Mouse (Mus musculus) mouse trophoblast stem cell (cell line): ENCODE results near the gene Gm20388.

Source experiments
- in situ Hi-C, 2 experiments: fragments of 300-500 bp; cut with MseI, MboI; formaldehyde crosslinking; loops; 2 replicates in 1 of 2; 3 replicates in 1 of 2; pipeline ENCODE4 v1.15.1; 2025

Gm20388 gene

DNA sequence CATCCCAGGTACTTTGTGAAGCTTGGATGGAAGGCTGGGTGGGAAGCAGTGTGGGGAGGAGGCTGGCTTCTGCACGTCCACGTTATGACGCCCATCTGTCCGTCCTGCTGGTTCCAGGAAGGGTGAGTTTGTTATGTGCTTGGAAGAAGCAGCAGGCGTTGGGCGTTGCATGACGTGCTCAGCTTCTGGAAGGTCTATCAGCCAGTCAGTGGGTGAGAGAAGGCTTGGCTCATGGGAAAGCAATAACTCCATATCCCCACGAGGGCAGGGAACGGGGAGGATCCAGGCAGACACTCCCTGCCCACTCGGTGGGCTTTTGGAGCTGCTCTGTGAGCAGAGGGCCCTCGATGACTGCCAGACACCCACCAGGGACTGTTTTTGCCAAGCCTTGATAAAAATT, 2158.6 kb downstream of the Gm20388 start:
- in situ Hi-C loops = no loop called here

DNA sequence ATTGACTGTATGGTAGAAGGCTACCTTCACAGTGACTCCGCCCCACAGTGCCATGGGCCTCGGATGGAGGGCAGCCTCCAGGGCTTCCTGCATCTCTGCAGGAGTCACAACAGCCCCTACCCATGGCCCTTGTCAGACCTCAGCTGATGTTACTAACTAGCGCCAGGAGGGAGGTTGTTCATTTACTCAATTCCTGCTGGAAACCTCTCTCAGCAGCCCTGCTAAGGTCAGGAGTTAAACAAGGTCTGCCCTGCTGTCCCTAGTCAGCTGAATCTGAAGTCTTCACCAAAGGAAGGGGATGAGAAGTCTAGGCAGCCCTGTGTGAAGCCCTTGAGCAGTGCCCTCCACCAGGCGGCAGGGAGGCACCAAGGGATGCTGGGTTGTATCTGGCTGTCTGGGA, 2160.6 kb downstream of the Gm20388 start:
- in situ Hi-C loops = no loop called here

DNA sequence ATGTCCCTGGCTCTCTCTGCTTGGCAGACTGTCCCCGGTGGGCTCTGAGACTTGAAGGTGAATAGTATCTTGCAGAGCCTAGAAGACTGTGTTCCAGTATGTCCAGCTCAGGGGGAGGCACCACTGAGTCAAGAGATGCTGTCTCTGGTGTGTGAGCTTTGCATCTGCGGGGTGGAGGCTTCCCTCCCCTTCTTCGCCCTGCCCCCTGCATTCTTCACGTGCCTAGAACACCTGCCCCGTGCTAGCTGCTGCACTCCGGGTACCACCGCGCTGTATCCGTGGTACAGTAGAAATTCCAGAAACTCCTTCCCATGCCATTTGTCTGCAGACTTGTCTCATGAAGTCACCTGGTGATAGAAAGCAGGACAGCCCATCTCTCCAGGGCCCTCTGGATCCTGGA, 2163.3 kb downstream of the Gm20388 start:
- in situ Hi-C loops = no loop called here

DNA sequence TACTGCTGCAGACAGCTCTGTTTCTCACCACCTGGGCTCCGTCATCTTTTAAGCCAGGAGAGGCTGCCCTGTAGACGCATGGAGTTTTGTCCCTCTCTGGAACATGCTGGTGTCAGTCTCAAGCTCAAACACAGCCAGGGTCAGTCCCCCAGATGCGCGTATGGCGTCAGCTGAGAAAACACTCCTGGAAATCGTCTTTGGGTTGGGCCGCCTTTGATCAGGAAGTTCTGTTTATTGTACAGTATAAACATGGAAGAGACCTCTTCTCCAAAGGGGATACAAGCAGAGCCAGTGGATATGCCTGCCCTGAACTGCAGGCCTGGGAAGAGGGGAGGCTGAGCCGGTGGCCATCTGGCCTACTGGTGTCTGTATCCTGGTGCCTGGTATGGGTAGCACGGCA, 2163.8 kb downstream of the Gm20388 start:
- in situ Hi-C loops = no loop called here

DNA sequence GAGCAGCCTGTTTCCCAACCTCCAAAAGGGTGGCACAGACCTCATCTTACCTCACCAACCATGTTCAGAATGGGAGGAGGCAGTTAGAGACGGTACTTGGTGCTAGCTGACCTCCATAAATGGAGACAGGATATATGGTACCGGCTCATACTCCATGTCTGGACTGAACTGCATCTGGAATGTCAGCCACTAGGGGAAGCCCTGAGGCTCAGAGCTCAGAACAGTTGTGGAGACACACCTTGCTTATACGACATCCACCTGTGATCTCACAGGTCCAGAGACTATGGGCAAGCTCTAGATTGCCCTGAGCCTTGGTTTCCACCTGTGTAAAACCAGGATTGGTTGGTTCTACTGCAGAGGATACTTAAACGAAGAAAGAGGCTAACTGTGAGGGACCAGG, 2164.3 kb downstream of the Gm20388 start:
- in situ Hi-C loops = no loop called here

DNA sequence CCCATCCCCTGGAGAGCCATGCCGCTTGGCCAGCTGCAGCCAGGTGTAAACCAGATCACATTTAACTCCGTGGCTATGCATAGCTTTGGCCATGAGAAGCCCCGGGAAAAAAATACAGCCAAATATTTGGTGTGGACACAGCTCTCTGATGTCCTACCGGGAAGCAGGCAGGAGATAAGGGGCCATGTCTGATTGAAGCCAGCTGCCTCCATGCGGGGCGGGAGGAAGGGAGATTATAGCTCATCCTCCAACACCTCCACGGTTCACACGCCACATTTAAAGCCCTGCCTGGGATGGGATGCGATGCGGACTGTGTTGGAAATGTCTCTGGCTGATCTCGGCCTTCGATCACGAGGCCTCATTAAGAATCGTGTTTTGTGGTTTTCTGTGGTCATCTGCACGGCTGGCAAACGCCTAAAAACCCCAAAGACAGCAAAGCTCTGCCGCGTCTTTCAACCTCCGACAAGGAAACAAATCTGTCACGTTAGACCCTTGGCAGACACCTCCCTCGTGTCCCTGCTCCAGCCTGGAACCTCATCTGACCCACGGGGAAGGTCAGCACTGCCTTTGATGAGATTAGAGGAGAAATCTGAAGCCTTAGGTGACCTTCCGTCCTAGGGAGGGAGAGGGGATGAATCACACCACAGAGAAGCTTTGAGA, 2165.7 kb downstream of the Gm20388 start:
- in situ Hi-C loops = no loop called here

DNA sequence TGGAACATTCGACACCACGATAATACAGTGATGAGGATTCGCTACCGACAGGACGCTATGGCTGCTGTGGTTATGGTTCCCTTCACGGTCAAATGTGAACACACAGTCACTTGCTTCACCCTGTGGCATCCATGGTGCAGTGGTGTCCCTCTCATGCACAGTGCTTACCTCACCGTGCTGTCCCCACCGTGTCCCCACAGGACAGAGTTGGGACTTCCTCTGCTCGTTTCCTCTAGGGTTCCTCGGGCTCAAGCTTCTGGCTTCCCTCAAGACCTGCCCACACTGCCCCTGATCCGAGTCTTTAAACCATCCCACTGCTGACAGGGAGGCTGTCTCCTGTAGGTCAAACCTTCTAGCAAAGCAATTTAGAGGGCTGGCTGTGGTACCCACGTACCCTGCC, 2167.7 kb downstream of the Gm20388 start:
- in situ Hi-C loops = no loop called here

DNA sequence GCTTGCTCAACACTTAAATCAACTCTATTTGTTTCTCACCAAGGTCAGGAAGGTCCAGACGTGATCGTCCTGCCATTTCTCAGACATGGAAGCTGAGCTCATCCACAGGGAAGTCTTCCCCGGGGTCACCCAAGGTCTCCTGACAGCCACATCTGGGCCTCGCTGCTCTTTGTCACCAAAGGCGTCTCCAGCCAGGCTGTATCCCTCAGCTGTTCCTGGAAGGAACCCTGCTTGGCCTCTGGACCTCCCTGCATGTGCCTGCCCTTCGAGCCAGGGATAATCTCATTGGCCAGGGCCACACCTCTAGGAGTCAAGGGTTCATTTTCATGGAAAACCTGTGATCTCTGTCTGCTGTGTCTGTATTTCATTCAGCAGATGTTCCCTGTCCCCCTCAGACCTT, 2168.5 kb downstream of the Gm20388 start:
- in situ Hi-C loops = no loop called here

DNA sequence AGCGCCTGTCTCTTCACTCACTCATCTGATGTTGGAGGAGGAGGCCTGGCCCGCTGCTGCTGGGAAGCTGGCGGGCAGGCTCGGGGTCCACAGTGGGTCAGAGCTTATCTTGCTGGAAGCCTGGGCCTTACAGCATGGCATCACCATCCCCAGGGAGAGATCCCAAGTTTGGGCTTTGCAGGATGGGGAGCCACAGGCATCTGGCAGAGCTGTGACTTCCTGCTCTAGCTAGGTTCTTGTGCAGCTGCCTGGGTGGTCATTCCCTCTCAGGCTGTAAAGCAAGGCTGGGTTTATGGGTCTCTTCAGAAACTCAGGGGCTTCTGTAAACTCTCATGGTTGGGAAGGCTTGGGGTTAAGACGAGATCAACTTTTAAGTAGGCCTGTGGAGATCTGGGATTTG, 2169.7 kb downstream of the Gm20388 start:
- in situ Hi-C loops = no loop called here

DNA sequence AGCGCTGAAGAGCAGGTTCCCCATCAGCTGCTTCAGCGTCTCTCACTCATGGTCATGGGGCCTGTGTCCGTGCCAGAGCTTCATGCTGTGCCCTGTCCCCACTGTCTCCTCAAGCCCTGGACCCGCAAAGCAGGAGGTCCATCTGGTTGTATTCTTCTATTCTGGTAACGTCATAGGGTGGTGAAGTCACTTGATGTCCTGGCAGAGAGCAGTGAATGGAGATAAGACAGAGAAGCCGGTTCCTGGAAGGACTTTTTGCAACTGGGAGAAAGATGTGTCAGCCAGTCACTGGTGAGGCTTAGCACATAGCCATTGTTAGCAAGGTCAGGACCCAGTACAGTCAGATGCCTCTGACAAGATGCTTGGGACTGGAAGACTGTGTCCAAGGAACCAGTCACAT, 2172.8 kb downstream of the Gm20388 start:
- in situ Hi-C loops = no loop called here

DNA sequence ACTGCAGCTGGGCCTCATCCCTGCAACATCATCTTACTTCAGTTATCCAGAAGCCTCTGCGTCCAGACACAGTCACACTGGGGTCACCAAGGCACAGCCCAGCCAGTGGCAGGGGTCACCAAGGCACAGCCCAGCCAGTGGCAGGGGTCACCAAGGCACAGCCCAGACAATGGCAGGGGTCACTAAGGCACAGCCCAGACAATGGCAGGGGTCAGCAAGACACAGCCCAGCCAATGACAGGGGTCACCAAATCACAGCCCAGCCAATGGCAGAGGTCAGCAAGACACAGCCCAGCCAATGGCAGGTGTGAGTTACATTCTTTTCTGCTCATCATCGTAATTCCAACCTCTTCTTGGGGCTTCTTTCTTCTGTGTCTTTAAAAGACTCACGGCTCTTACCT, 2173.5 kb downstream of the Gm20388 start:
- in situ Hi-C loops = no loop called here

DNA sequence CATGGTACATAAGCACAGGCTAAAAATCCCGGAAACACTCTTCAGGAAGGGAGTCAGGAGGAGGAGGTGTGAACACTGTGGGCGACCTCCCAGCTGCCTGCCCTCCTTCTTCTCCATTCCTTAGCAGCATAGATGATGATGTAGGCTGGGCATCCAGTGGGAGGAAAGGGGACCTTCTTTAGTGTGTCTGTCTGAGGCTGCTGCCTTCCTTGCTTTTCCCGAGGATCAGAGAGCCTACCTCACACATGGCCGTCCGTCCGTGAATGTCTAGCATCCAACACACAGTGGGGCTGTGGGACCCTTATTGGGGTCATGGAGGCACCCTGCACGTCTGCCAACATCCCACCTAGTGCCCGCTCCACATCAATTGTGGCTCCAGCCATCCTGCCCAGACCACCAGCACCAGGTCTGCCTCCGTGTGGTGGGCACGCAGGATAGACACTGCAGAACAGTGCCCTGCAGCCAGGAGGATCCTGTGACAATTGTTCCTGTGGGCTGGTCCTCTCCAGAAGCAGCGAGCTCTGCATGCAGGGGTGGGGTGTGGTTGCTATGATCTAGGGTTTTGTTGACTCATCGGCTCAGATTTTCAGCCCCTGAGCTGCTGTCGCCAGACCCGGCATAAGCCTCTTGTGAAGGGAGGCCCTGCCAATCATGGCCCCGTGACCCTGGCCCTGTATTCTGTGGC, 2174.2 kb downstream of the Gm20388 start:
- in situ Hi-C loops = no loop called here

DNA sequence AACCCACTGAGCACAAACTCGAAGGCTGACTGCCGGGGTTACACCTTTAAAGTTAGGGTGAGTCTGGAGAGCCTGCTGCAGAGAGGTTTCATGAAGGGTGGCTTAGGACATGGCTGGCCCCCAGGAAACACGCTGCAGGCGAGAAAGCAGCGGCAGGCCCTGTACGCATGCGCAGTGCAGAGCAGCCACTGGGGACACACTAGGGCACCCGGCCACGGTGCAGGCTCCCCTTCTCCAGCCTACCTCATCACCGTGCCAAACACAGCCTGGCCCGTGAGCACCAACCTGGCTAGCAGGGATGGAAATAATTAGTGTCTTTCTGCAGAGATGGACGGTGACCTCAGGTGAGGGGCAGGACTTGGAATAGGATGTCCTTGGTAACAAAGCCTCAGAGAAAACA, 2175.4 kb downstream of the Gm20388 start:
- in situ Hi-C loops = no loop called here

DNA sequence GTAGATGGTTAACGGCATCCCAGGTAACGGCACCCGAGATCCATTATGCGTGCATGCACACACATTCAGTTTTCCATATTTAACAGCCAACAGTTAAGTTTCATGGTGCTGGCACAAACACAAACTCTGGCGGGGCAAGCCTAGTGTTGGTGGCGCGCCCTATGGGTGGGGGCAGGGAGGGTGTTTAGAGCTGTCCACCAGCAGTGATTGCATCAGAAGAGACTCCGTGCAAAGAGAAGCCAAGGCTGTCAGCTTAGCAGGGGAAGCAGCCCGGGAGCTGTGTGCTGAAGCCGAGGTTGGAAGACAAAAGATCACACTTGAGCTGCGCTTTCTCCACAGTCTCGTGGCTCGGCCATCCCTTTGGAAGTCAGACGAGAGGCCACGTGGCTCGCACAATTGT, 2178.0 kb downstream of the Gm20388 start:
- in situ Hi-C loops = no loop called here

DNA sequence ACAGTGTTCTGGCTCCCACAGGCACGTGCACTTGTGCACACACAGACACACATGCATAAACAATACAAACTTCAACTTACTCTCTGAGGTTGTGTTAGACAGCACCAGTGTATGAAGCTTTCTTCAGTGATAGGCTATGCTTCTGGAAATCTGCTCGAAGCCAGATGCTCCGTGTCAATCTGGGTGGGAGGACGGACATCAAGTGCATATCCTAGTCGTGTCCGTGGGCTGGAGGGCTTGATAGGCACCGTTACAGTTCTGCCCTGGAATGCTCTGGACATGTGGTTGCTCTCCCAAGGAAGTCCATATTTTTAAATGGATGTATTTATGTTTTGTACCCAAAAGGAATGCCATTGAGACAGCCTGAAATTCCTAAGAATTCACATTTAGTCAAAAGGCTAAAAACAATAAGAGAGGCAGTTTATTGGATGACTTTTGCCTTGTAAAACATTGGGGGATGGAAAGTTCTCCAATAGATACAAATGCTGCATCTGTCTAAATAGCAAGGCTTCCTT, 2178.6 kb downstream of the Gm20388 start:
- in situ Hi-C loops = no loop called here

DNA sequence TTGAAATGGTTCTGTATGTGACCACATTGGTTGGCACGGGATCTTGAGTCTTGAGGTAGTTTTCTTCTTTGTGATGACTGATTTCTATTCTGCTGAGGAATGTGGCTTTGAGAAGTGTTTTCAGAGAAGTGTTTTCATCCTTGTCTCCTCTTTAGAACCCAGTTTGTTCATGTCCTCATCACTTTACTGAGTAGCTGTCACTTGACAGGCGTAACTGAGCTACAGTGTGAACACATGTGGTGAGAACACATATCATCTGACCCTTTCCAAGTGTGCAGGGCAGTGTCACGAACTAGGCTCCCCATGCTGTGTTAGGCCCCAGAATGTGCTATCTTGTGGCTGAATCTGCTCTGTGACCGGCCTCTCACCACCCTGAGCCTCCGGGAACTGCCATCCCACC, 2181.8 kb downstream of the Gm20388 start:
- in situ Hi-C loops = no loop called here

DNA sequence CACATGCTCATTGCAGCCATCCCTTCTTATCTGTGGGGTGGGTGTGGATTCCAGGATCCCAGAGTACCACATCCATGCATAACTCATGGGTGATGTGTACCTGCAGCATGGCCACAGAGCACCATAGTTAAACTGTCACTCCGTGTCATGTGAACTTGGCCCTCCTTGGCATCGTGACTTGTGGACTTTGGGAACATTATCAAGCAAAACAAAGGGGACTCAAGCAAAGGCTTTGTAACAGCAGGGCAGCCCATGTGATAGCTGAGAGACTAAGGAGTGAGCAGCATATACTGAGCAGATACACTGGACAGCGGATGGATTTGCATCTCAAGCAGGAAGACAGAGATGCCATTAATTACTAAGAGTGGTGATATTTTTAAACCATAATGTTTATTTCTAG, 2188.1 kb downstream of the Gm20388 start:
- in situ Hi-C loops = no loop called here

DNA sequence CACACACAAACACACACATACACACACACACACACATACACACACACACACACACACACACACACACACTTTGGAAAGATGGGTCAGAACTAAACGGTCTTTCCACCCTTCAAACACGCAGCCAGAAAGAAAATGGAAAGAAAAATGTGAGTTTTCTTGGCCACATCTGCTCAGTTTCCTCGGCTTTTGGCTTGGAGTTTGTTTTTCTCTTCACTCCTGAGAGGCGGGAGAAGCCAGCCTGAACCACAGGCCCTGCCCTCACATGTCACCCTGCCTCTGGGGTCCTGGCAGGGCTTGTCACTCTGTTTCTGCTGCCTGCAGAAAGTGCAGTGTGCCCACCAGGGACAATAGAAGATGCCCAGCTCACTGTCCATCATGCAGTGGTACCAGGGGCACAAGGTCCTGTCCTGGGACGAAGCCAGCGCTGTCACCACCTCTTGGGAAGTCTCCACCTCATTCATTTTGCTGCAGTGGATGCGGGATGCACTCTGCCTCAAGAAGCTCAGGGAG, 2189.1 kb downstream of the Gm20388 start:
- in situ Hi-C loops = no loop called here

DNA sequence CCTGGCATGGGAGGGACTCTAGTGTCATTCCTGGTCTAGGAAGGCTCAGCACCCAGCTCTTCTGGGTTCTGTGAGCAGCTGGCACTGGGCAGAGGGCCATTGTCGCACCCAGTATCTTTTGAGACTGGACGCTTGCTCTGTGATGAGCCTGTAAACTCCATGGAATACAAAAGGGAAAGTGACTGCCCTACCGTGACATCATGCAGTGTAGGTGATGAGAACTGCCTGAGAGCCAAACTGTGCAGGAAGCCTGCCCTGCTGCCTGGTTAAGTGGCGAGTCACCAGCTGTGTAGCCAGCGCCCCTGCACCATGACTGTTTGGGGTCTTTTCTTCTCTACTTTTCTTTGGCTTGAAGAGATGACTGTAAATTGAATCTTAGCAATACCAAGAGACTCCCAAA, 2191.2 kb downstream of the Gm20388 start:
- in situ Hi-C loops = no loop called here

DNA sequence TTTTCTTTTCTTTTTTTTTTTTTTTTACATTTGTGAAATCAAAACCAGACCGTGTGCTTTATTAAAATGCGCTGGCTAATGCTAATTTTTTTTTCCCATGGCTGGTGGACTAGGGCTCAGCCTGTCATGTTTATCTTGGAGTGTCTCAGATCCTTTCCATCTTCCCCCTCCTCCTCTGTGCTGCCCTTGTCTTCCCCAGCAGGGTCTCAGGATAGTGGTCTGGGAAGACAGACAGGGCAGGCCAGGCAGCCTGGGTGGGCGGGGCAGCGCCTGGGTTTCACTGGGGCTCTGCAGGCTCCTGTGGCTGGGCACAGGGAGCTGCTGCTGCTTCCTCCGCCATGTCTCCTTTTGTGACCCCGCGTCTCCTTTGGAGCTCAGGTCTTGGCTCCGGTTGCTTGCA, 2191.6 kb downstream of the Gm20388 start:
- in situ Hi-C loops = no loop called here

DNA sequence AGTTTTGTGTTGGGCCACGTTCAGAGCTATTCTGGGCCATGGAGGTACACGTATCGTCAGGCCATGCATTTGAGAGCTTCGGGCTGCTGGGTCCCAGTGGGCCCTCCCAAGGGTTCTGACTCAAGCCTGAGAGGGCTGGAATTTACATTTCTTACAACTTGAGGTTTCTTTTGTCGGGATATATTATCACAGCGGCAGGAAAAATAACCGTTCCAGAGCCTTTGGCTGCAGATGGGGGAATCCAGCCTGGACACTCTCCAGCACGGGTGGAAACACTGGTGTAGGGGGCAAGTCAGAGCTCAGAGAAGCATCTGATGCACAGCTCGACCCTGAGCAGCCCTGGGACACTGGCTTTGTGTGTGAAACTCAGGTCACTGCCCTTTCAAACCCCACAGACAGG, 2192.6 kb downstream of the Gm20388 start:
- in situ Hi-C loops = no loop called here

DNA sequence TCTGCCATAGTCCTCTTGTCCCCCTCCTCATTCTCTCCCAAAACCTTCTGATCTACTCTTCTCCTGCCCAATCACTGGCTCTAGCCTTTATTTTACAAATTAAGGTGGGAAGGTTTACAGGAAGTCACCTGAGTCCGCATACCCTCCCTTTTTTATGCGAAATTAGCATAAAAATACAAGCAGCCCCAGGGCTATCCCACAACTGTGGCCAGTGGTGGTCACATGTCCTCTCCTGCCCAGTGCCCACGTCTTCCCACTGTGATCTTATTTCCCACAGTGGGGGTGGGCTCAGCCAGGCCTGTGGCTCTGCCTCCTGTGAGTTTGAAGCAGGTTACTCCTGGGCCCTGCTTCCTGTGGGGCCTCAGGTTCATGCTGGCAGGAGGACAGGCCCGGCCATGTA, 2194.0 kb downstream of the Gm20388 start:
- in situ Hi-C loops = no loop called here

DNA sequence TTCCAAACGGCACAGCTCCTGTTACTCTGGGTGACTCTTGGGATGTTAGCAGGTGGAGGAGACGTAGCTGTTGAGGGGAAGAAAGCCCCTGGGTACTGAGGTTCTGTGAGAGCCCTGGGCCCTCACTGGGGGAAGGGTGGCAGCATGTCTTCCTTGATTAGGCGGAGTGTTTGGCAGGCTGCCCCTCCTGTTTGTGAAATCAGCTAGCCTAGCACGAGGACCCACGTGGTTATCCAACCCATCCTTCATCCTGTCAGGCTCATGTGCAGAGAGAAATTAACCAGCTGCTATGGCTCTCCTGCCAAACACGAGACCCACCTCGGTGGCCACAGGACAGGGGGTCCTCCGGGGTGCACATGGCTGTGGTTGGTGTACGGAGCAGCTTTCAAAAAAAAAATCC, 2195.6 kb downstream of the Gm20388 start:
- in situ Hi-C loops = no loop called here
